Mouse (Mus musculus): ENCODE measurements around the gene Vmn1r132. TPM values are rescaled to one million over a fixed set of nuclear protein-coding genes. Genes with fewer than 3 reads are reported as not detected.
"Not testable (repeated sequence)": the region's sequence is repeated elsewhere in the genome, so short reads cannot be mapped to it uniquely, and the experiment has no call there.

Gene Vmn1r132
- not detected in 2 replicates for polyA plus RNA-seq (2012; ENCODE audit: insufficient read depth, insufficient read length, missing spikeins)

DNA sequence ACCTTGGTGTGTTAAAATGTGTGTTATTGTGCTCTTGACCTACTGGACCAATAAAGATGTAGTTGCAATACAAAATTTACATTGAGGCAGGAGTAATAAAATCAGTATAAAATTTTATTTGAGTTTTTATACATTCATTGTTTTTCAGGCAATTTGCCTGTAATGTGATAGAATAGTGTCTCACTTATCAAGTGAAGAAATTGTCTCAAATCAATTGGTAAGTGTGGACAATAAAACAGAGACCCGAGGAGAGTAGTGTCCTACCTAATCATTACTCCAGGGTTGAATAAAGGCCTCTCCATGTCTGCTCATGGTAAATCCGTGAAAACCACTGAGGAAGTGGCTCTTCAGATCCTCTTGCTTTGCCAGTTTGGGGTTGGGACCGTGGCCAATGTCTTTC is at the start of gene Vmn1r132:
Vmn1r132 (plus strand) TSS at position 301 of the 400 bp plus-strand sequence.
- H3K4me3 ChIP-seq (ENCODE audit: insufficient read depth, low read depth, low read length); H3K27ac ChIP-seq (replicated peaks; ENCODE audit: low read depth, low read length); H3K4me1 ChIP-seq (ENCODE audit: control insufficient read depth, insufficient read depth, insufficient read length, low read length): not testable (repeated sequence)

Other genes with a start within 250 kb of the Vmn1r132 start
- not detected in 2 replicates for gene Gm6882, start 181.3 kb upstream of the Vmn1r132 start, polyA plus RNA-seq (2012; ENCODE audit: insufficient read depth, insufficient read length, missing spikeins)
- gene Vmn1r130, start 102.3 kb upstream of the Vmn1r132 start, polyA plus RNA-seq (2012; ENCODE audit: insufficient read depth, insufficient read length, missing spikeins): not detected in 2 replicates
- gene Vmn1r131, start 68.0 kb upstream of the Vmn1r132 start, polyA plus RNA-seq (2012; ENCODE audit: insufficient read depth, insufficient read length, missing spikeins): not detected in 2 replicates
- not detected in 2 replicates for gene Gm4175, start 147.4 kb downstream of the Vmn1r132 start, polyA plus RNA-seq (2012; ENCODE audit: insufficient read depth, insufficient read length, missing spikeins)
- not detected in 2 replicates for gene Gm4177, start 182.6 kb downstream of the Vmn1r132 start, polyA plus RNA-seq (2012; ENCODE audit: insufficient read depth, insufficient read length, missing spikeins)
- not detected in 2 replicates for gene Vmn1r135, start 218.3 kb downstream of the Vmn1r132 start, polyA plus RNA-seq (2012; ENCODE audit: insufficient read depth, insufficient read length, missing spikeins)
- gene Gm5725, start 230.2 kb downstream of the Vmn1r132 start, polyA plus RNA-seq (2012; ENCODE audit: insufficient read depth, insufficient read length, missing spikeins): not detected in 2 replicates

Data from brown adipose tissue, adult 24 weeks (tissue).